Mouse (Mus musculus): ENCODE results near the gene Nectin4. TPM values are rescaled to one million over a fixed set of nuclear protein-coding genes. Genes with fewer than 3 reads are reported as not detected.

The Nectin4 gene
- total RNA-seq, 1 experiment from 2014 or later: 2.3 TPM

Other genes starting within 250 kb of the Nectin4 start
- 56.9 and 71.9 TPM in 2 replicates for gene Sdhc, start 219.5 kb upstream of the Nectin4 start, total RNA-seq (2017)
- not detected in 2 replicates for gene Mpz, start 219.4 kb upstream of the Nectin4 start, total RNA-seq (2017)
- gene Pcp4l1, start 173.8 kb upstream of the Nectin4 start, total RNA-seq (2017): 11.2 and 11.8 TPM in 2 replicates
- gene Nr1i3, start 156.1 kb upstream of the Nectin4 start, total RNA-seq (2017): 0.32 TPM in 1 of 2 replicates, not detected in the other
- 19.0 and 21.5 TPM in 2 replicates for gene Tomm40l, start 147.6 kb upstream of the Nectin4 start, total RNA-seq (2017)
- 3.7 TPM in 1 of 2 replicates, not detected in the other for gene Apoa2, start 145.0 kb upstream of the Nectin4 start, total RNA-seq (2017)
- gene Fcer1g, start 135.7 kb upstream of the Nectin4 start, total RNA-seq (2017): 58.4 and 94.7 TPM in 2 replicates
- not detected in 2 replicates for gene Adamts4, start 119.7 kb upstream of the Nectin4 start, total RNA-seq (2017)
- gene Ndufs2, start 118.7 kb upstream of the Nectin4 start, total RNA-seq (2017): 198 and 334 TPM in 2 replicates
- gene B4galt3, start 99.8 kb upstream of the Nectin4 start, total RNA-seq (2017): 11.0 and 32.0 TPM in 2 replicates
- gene Ppox, start 88.9 kb upstream of the Nectin4 start, total RNA-seq (2017): 17.7 and 18.0 TPM in 2 replicates
- 9.9 and 15.7 TPM in 2 replicates for gene Usp21, start 82.1 kb upstream of the Nectin4 start, total RNA-seq (2017)
- 45.7 and 81.9 TPM in 2 replicates for gene Ufc1, start 75.1 kb upstream of the Nectin4 start, total RNA-seq (2017)
- gene Dedd, start 41.0 kb upstream of the Nectin4 start, total RNA-seq (2017): 16.4 and 25.8 TPM in 2 replicates
- gene Nit1, start 24.5 kb upstream of the Nectin4 start, total RNA-seq (2017): 43.4 and 49.3 TPM in 2 replicates
- gene Pfdn2, start 24.4 kb upstream of the Nectin4 start, total RNA-seq (2017): 37.2 and 65.3 TPM in 2 replicates
- gene Klhdc9, start 9.3 kb upstream of the Nectin4 start, total RNA-seq (2017): 1.1 and 3.9 TPM in 2 replicates
- gene Arhgap30, start 18.9 kb downstream of the Nectin4 start, total RNA-seq (2017): 63.0 and 77.8 TPM in 2 replicates
- gene Usf1, start 41.2 kb downstream of the Nectin4 start, total RNA-seq (2017): 47.1 and 48.6 TPM in 2 replicates
- 0.18 and 1.2 TPM in 2 replicates for gene Tstd1, start 48.8 kb downstream of the Nectin4 start, total RNA-seq (2017)
- 1.1 and 5.4 TPM in 2 replicates for gene F11r, start 67.4 kb downstream of the Nectin4 start, total RNA-seq (2017)
- 4.8 and 13.0 TPM in 2 replicates for gene Alyref2, start 133.4 kb downstream of the Nectin4 start, total RNA-seq (2017)
- gene Itln1, start 165.2 kb downstream of the Nectin4 start, total RNA-seq (2017): not detected in 2 replicates
- 15.5 and 18.8 TPM in 2 replicates for gene Cd244a, start 189.1 kb downstream of the Nectin4 start, total RNA-seq (2017)
- gene Ly9, start 237.3 kb downstream of the Nectin4 start, total RNA-seq (2017): 20.2 and 27.0 TPM in 2 replicates